Mouse (Mus musculus) liver, adult 2 months (tissue): ENCODE measurements around the gene Iqsec3. TPM values are rescaled to one million over a fixed set of nuclear protein-coding genes. Genes with fewer than 3 reads are reported as not detected.

Source experiments
- DNase-seq: peaks from one replicate; pipeline ENCODE4 v3.0.0-alpha.2; 2011; ENCODE audit warnings: low read depth, low spot score; ENCODE audit errors: extremely low read depth
- H3K27ac ChIP-seq: fragments of 200-500 bp; replicated peaks from 2 replicates; pipeline ENCODE4 v1.5.1; 2012; ENCODE audit warnings: low read depth, mild to moderate bottlenecking, control low read depth, inconsistent platforms, low read length; ENCODE audit not compliant: insufficient read depth
- H3K27me3 ChIP-seq: fragments of 200-500 bp; 2 replicates; pipeline ENCODE4 v1.6.1; 2012; ENCODE audit warnings: mild to moderate bottlenecking, moderate library complexity, low read length, inconsistent platforms; ENCODE audit not compliant: control insufficient read depth, insufficient read depth
- H3K36me3 ChIP-seq: fragments of 200-500 bp; 2 replicates; pipeline ENCODE4 v1.6.1; 2012; ENCODE audit warnings: low read length, inconsistent platforms; ENCODE audit not compliant: control insufficient read depth, insufficient read depth
- H3K4me1 ChIP-seq: fragments of 200-500 bp; 2 replicates; pipeline ENCODE4 v1.6.1; 2011; ENCODE audit warnings: low read length; ENCODE audit not compliant: control insufficient read depth, insufficient read depth
- H3K4me3 ChIP-seq: fragments of 200-500 bp; 2 replicates; pipeline ENCODE4 v1.5.1; 2011; ENCODE audit warnings: low read depth, mild to moderate bottlenecking, control low read depth, low read length, moderate library complexity; ENCODE audit not compliant: insufficient read depth
- H3K79me2 ChIP-seq: fragments of 200-500 bp; 2 replicates; pipeline ENCODE4 v1.6.1; 2012; ENCODE audit warnings: inconsistent platforms, mild to moderate bottlenecking, low read length, moderate library complexity; ENCODE audit not compliant: control insufficient read depth, insufficient read depth
- H3K9ac ChIP-seq: fragments of 200-500 bp; 2 replicates; pipeline ENCODE4 v1.6.1; 2012; ENCODE audit warnings: low read depth, mild to moderate bottlenecking, control low read depth, inconsistent platforms, low read length
- CTCF ChIP-seq: fragments of 200-500 bp; IDR thresholded peaks from 2 replicates; pipeline ENCODE4 v1.5.1; 2011; ENCODE audit warnings: low read depth, low read length, control low read depth
- POLR2A ChIP-seq: fragments of 200-500 bp; IDR thresholded peaks from 2 replicates; pipeline ENCODE4 v1.6.1; 2011; ENCODE audit warnings: low read length, control low read depth; ENCODE audit not compliant: insufficient read depth; ENCODE audit errors: extremely low read depth
- WGBS: fragments of 180-500 bp; shearing (Covaris S2); methylation state at CpG from one replicate; pipeline ENCODE4 v1.1.7; 2018; 5-methylcytosine and 5-hydroxymethylcytosine counted together
- polyA plus RNA-seq: library from polyadenylated mRNA; depleted of rRNA; stranded (reverse); fragments of >200 nt; gene quantifications from 2 replicates; pipeline ENCODE4 v1.2.3, GENCODE M21; 2012; rRNA removed
- total RNA-seq: library from RNA; depleted of rRNA; stranded (reverse); fragments of >200 nt; gene quantifications from 2 replicates; pipeline ENCODE4 v1.2.3, GENCODE M21; 2014; rRNA removed

Iqsec3 gene
- total and polyA plus RNA-seq, 2 experiments = not detected

DNA sequence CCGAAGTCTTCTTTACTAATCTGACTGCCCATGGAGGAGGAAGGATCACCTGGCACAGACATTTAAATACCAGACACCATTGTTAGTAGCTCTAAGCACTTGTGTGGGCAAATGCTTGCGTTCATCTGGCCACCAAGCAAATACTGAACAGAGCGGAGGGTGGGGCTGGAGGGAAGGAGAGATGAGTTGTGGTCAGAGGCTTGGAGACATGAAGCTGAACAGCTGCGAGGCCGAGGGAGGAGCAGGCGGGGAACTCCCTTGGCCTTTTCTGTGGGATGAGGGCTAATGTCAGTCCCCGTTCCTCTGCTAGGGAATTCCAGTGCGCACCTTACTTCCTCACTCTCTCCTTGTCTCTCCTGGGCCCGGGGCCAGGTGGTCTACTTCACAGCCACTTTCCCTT, 147.7 kb downstream of the Iqsec3 start:
- no peak overlapping the region for H3K9ac ChIP-seq
- no peaks in the 10 kb centered on the region for H3K27me3 ChIP-seq
- H3K4me3 ChIP-seq = no peak overlapping the region
- 90% methylated on average over 9 of the region's 9 CpGs for WGBS
- H3K79me2 ChIP-seq = no peaks in the 10 kb centered on the region
- peaks cover 57% of the 10 kb centered on the region for H3K36me3 ChIP-seq
- H3K27ac ChIP-seq = no peak overlapping the region
- DNase-seq = no peak
- H3K4me1 ChIP-seq = peaks cover 17% of the 10 kb centered on the region
- no peak for TF ChIP-seq CTCF
- no peak for TF ChIP-seq POLR2A

DNA sequence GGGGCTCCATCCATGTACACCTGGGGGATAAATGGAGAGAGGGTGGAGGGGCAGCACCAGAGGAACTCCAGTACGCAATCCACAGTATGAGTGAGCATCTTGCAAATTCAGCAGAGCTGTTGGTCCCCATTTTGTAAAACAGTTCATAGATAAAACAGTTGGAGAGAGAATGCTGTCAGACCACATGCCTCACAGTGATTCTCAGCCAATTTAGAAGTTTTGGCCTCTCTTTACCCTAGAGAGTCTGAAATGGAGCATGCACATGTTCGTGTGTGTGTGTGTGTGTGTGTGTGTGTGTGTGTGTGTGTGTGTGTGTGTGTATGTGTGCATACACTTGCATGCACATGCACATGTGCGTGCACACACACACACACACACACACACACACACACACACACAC, 148.2 kb downstream of the Iqsec3 start:
- no peak overlapping the region for H3K4me3 ChIP-seq
- H3K4me1 ChIP-seq = peaks cover 16% of the 10 kb centered on the region
- H3K27me3 ChIP-seq = no peaks in the 10 kb centered on the region
- no peaks in the 10 kb centered on the region for H3K79me2 ChIP-seq
- H3K9ac ChIP-seq = no peak overlapping the region
- TF ChIP-seq POLR2A (no peak), CTCF (no peak)
- H3K27ac ChIP-seq = no peak overlapping the region
- DNase-seq = no peak
- H3K36me3 ChIP-seq = peaks cover 54% of the 10 kb centered on the region
- 92% methylated on average over 3 of the region's 3 CpGs for WGBS

Other genes starting within 250 kb of the Iqsec3 start
- gene Usp18, start 227.8 kb downstream of the Iqsec3 start, total RNA-seq = 16.8 and 25.5 TPM in 2 replicates
- gene Usp18, start 227.8 kb downstream of the Iqsec3 start, polyA plus RNA-seq = 9.7 and 27.8 TPM in 2 replicates
- 159 and 178 TPM in 2 replicates for gene Slc6a13, start 173.5 kb downstream of the Iqsec3 start, total RNA-seq
- gene Slc6a13, start 173.5 kb downstream of the Iqsec3 start, polyA plus RNA-seq = 264 and 272 TPM in 2 replicates
- 80.5 and 86.8 TPM in 2 replicates for gene Slc6a12, start 130.6 kb downstream of the Iqsec3 start, total RNA-seq
- 150 and 172 TPM in 2 replicates for gene Slc6a12, start 130.6 kb downstream of the Iqsec3 start, polyA plus RNA-seq
- 0.07 and 0.09 TPM in 2 replicates for gene A2m, start 161.7 kb upstream of the Iqsec3 start, total RNA-seq
- gene A2m, start 161.7 kb upstream of the Iqsec3 start, polyA plus RNA-seq = 0.04 TPM in 1 of 2 replicates, not detected in the other